Mouse (Mus musculus) megakaryocyte progenitor cell, adult 5-6 weeks (primary cell): Measurements from ENCODE around the gene Sdf2l1. TPM values are rescaled to one million over a fixed set of nuclear protein-coding genes. Genes with fewer than 3 reads are reported as not detected.

Experiments
- ATAC-seq: replicated peaks from 2 replicates; pipeline ENCODE4 v1.8.0; 2016; ENCODE audit warnings: mild to moderate bottlenecking, moderate TSS enrichment, inconsistent platforms; ENCODE audit not compliant: poor library complexity
- total RNA-seq, 2 experiments: library from RNA; stranded (forward) in 1 of 2; stranded (reverse) in 1 of 2; fragments of 157-497, 149-512 nt in 1 of 2; fragments of 200-1000 nt in 1 of 2; gene quantifications; 2 replicates each; pipeline versions ENCODE4 v1.2.3 to v1.2.4; 2015 to 2017

Gene Sdf2l1
- total RNA-seq, 2 experiments from 2014 or later = 197 to 222 TPM

DNA sequence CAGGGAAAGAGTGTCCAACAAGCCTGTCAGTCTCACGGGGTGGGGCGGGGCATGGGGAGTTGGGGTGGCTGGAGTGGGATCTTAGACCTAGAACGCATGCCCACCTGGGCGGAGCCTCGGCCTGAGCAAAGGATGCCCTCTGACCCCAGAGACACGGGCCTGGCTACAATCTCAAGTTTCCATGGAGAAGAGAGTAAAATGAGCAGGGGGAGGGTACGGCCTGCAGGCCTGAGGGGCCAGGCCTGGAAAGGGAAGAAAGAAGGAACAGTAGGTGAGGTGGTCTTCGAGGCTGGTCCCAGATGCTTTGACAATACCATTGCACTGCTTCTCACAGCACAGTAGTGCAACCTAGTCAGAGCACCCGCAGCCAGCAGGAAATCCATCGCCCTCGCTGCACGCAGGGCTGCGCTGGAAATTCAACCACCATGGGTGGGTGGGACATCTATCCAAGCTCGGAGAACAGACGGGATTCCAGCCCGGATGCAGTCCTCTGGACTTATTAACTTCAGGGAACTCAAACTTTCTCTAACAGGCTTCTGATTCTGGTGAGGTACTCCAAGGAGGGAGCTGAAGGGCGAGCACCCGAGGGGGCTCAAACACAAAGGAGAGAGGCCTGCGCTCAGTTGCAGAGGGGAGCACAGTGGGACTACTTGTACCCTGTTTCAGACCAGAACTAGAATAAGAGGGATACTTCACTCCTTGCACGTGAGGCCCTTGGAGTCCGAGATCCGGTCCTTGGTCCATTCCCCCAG lies 7.9 kb downstream of the Sdf2l1 start:
- ATAC-seq = peak; percentile 19; the same call in 1 of the 2 replicates

DNA sequence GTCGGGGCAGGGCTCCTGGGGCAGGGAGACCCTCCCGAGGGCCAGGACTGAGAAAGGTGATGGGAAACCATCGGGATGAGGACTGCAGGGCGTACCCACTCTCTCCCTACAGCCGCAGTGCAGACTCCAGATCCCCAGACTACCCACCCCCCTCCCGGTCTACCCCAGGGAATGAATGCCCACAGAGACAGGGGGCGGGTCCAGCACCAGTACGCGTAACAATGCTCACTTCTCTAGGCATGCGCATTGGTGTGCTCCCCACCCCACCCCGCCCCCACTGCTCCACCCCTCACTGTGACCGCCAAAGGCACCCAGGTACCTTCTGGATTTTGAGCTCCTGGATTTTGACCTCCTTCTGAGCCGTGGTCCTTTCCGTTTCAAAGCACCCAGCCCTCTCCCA lies 10.6 kb downstream of the Sdf2l1 start:
- ATAC-seq = no peak

DNA sequence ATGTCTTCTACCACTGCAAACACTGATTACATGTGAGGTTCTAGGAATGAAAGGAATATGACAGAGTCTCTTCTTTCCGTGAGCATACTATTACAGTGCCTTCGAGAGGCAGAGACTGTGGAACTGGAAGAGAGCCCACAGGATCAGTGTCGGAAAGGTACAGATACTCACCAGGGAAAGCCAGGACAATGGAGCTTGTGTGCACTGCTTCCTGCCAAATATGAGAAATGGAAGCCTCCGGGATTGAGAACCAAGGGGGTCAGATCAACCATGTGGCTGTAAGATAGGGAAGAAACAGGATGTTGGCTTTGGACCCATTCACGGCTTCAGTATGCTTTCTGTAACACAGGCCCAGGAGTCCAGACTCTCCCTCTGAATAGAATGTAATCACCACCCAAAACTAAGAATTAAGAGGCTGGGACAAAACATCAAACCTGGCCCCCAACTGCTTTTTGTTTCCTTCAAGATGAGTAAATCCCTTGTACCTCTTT lies 14.8 kb downstream of the Sdf2l1 start:
- ATAC-seq = no peak

DNA sequence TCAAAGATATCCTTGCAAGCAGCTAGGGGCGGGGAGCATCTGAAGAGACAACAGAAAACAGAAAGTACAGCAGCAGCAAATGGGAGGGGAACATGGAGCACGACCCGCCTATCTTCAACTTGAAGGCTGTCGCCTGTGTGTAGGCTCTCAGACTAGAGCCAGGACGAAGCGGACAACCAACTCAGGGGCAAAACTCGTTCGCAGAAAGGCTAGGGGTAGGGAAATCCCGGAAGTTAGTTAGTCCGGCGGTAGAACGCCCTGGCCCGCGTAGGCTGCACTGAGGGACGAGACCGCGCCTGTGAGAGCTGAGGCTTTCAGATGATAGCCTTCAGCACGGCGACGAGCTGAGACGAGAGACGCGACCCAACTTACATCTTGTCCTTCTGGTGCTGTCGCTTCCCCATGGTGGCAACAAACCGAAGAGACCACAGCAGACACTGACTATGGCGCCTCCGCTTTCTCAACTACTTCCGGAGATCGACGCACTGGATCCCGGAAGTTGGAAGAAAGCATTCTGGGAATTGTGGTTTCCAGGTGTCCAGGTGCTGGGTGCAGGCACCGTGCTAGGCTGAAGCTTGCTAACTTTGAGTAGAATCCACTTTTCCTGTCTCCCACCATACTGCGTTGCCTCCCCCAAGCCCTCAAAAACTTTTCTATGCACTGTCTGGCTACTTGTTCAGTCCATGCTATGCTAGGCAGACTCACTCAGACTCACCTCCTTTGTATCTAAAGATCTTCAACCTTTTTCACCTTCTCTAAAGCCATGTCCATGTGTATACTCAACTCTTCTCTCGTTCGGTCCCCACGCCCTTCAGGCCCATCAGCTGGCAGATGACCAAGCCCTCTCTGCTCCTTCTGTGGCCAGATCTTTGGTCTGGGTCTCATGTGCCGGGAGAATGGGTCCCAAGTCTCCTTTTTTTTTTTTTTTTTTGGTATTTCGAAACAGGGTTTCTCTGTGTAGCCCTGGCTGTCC lies 21.1 kb downstream of the Sdf2l1 start, which contains the start of gene Ppil2:
Gene Ppil2 (minus strand): TSS at position 487 of the 973 bp plus-strand sequence.
- peak; percentile 90 for ATAC-seq

DNA sequence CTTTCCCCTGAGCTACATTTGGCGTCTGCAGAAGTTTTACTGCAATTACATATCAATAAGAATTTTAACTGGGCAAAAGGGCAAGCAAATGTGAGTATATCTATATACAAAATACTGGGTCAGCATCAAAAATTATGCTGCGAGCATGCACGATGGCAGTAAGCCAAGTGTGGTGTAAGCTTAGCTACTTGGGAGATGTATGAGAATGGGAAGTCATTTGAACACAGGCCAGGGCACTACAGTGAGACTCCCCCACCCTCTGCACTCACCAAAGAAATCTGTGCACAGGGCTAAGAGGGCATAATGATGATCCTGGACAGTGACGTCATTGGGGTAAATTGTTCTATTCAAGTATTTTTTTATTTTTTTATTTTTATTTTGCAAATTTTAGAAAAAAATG lies 27.6 kb downstream of the Sdf2l1 start:
- ATAC-seq = no peak

DNA sequence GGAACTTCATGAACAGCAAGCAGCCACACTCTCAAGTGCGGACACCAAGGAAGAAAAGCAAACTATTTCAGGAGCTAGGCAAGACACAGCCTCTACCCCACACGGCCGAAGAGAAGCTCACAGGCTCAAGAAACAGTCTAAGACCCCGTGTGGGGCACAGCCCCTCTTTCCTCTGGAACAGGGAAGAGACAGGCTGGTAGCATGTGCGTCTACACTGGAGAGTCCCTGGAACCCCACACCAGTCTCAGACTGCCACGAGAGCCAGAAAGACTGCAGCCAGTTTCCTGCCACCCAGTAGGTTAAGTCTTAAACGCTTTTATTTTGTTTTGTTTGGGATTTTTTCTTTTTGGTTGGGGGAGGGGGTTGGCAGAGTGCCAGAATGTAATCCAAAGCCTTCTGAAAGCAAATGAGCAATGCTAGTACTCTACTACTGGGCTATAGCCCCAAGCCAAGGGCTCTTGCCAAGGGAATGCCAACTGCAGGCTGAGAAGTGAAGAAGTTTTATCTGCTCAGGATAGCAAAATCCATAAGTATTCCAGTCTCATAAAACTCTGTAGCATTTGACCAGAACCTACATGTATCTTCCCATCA lies 29.5 kb downstream of the Sdf2l1 start:
- ATAC-seq = no peak

DNA sequence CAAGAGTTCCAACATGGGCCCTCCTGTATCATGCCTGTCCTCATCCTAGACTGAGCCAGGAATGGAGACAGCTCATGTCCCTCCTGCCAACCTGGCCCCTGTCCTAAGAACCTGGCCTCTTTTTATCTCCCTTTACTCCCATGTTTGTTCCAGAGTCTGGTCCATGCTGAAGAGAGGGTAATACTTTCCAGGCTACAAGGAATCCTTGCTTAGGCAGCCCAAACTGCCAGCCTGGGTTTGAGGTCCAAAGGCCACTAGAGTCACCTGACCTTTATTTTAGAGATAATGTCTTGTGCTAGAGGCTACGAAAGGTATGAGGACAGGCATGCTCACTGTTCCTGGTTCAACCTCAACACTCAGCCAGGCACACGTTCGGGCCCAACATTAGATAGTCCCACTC lies 35.2 kb downstream of the Sdf2l1 start:
- ATAC-seq = no peak

DNA sequence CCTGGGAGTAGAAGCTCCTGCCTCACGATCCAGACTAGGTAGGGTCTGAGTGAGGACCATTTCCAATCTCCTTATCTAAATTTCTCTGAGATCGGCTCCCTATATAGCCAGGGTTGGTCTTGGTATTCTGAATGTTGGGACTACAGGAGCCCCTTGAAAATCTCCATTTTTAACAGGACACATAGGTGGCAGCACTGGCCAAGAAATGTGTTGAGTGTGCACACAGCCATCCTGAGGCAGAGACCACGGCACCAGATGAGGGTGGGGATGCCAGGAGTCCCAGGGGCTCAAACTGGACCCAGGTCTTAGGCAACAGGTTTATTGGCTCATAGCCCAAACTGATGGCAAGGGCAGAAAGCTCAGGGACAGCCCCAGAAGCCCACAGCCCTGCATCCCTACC lies 43.8 kb downstream of the Sdf2l1 start:
- ATAC-seq = no peak

DNA sequence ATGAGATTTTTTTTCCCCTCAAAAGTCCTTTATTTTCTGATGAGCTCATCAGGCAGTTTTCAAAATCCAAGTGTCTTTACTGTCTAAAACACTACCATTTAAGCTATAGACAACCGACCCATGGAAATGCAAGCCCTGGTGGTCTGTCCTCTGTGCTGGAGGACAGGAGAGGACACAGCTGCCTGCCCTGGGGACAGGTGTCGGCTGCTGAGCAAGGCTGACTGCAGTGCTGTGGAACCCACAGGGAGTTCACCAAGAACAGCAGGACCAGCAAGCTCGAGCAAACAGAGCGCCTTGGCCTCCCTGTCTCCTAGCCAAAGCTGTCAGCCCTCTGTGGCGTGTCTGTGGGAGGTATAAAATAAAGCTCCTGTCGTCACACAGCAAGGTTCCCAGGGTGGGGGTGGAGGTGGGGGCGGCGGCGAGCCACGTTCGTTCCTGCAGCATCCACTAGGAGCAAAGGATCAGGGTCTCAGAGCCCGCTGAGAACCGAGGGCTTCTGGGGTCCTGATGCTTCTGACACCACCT lies 45.5 kb downstream of the Sdf2l1 start:
- no peak for ATAC-seq

DNA sequence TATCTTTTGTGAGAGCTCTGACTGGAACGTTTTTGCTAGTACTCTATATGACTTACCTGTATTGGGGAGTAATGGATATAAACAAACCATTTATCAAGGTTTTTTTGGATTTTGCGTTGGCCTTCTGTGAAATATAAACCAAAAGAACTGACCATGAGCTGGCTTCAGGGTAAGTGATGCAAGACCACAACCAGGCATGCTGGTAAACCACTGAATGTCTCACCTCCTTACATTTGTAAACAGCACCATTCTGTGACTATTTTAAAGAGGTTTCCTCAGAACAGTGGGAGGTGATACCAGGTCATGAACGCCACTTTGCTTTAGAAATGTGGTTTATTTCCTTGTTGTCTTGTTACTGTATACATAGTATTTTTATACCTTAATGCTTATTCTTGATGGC lies 45.9 kb downstream of the Sdf2l1 start:
- ATAC-seq = no peak

DNA sequence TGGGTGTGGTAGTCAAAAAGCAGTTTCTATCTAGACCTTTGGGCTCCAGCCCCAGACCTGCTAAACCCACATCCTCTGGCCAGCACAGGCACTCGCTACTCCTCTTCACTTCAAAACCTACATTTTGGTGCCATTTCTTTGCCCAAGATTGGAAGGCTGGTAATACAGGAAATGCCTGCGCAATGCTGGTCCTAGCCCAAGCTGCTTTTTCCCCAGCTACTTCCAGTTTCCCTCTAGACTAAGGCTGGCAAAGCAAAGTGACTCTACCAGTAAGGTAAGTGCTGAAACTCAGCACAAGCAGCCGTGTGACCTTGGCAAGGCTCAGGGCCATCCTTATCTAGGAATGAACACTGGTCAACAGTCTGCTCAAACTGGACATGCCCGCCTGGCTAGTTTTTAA lies 46.5 kb downstream of the Sdf2l1 start:
- peak; percentile 57 for ATAC-seq

DNA sequence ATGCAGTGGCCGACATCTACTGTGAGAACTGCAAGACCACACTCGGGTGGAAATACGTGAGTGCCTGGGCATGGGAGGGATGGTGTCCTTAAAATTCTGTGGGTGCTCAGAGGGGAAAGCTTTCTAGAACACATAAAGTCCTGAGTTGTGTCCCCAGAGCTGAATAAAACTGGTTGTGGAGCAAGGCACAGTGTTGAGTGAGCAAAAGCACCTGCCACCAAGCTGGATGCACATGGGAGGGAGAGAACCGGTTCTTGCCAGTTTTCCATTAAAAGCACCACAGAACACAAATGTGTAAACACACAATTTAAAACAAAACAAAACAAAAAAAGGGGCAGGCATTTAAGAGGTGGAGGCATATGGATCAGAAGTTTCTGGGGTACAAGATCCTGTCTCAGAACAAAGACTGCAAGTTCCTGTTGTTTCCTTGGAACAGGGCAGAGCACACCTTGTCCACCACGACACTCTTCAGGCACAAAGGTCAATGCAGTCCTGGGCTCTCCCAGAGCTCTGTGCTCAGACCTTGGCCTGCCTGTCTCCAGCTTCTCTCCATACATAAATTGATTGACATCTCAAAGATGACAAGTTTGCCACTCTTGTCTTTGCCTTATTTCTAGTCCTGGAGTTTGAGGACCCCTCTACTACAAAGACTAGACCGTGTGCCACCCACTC lies 49.9 kb downstream of the Sdf2l1 start:
- no peak for ATAC-seq

Other genes with a start within 250 kb of the Sdf2l1 start
- 17.3 and 17.4 TPM in 2 replicates for gene Ppm1f, start 235.9 kb downstream of the Sdf2l1 start, total RNA-seq (2015)
- gene Ppm1f, start 235.9 kb downstream of the Sdf2l1 start, total RNA-seq (2017) = 43.6 and 45.2 TPM in 2 replicates
- 144 TPM in 2 replicates for gene Mapk1, start 149.0 kb downstream of the Sdf2l1 start, total RNA-seq (2015)
- gene Mapk1, start 149.0 kb downstream of the Sdf2l1 start, total RNA-seq (2017) = 136 and 152 TPM in 2 replicates
- 0.49 and 3.5 TPM in 2 replicates for gene Ypel1, start 62.7 kb downstream of the Sdf2l1 start, total RNA-seq (2015)
- 0.54 and 2.4 TPM in 2 replicates for gene Ypel1, start 62.7 kb downstream of the Sdf2l1 start, total RNA-seq (2017)
- 63.6 and 73.0 TPM in 2 replicates for gene Ppil2, start 21.1 kb downstream of the Sdf2l1 start, total RNA-seq (2015)
- gene Ppil2, start 21.1 kb downstream of the Sdf2l1 start, total RNA-seq (2017) = 86.8 and 99.8 TPM in 2 replicates
- gene 2610318N02Rik, start 7.2 kb downstream of the Sdf2l1 start, total RNA-seq (2015) = 37.9 and 38.9 TPM in 2 replicates
- gene 2610318N02Rik, start 7.2 kb downstream of the Sdf2l1 start, total RNA-seq (2017) = 22.4 and 25.9 TPM in 2 replicates
- gene Ydjc, start 12.2 kb upstream of the Sdf2l1 start, total RNA-seq (2015) = 25.7 TPM in 2 replicates
- 23.5 and 24.4 TPM in 2 replicates for gene Ydjc, start 12.2 kb upstream of the Sdf2l1 start, total RNA-seq (2017)
- gene Ccdc116, start 14.8 kb upstream of the Sdf2l1 start, total RNA-seq (2015) = 2.2 and 4.8 TPM in 2 replicates
- gene Ccdc116, start 14.8 kb upstream of the Sdf2l1 start, total RNA-seq (2017) = 2.0 and 8.1 TPM in 2 replicates
- 312 and 333 TPM in 2 replicates for gene Ube2l3, start 70.3 kb upstream of the Sdf2l1 start, total RNA-seq (2015)
- 87.5 and 107 TPM in 2 replicates for gene Ube2l3, start 70.3 kb upstream of the Sdf2l1 start, total RNA-seq (2017)
- 0.69 and 0.95 TPM in 2 replicates for gene Rimbp3, start 76.2 kb upstream of the Sdf2l1 start, total RNA-seq (2015)
- 0.58 and 1.3 TPM in 2 replicates for gene Rimbp3, start 76.2 kb upstream of the Sdf2l1 start, total RNA-seq (2017)
- 1.8 and 1.9 TPM in 2 replicates for gene Hic2, start 101.2 kb upstream of the Sdf2l1 start, total RNA-seq (2015)
- gene Hic2, start 101.2 kb upstream of the Sdf2l1 start, total RNA-seq (2017) = 2.1 and 2.3 TPM in 2 replicates
- gene Tmem191c, start 143.7 kb upstream of the Sdf2l1 start, total RNA-seq (2015) = 4.2 and 5.2 TPM in 2 replicates
- 5.5 and 8.8 TPM in 2 replicates for gene Tmem191c, start 143.7 kb upstream of the Sdf2l1 start, total RNA-seq (2017)
- not detected in 2 replicates for gene Serpind1, start 199.0 kb upstream of the Sdf2l1 start, total RNA-seq (2015)
- gene Serpind1, start 199.0 kb upstream of the Sdf2l1 start, total RNA-seq (2017) = not detected in 2 replicates